Mouse (Mus musculus): ENCODE results near the gene Sgsm3.

The Sgsm3 gene

GRCm38 (mm10) chr15:80979611-80980010 is 2.0 kb downstream of the Sgsm3 start:
- DNase-seq (ENCODE audit: low read depth, low spot score): no peak

- DNase-seq (ENCODE audit: low read depth, low spot score): no peak
Measured at GRCm38 (mm10) chr15:80981176-80981575, 3.6 kb downstream of the Sgsm3 start.

GRCm38 (mm10) chr15:80983264-80983663 is 5.7 kb downstream of the Sgsm3 start:
- no peak for DNase-seq (ENCODE audit: low read depth, low spot score)

- DNase-seq (ENCODE audit: low read depth, low spot score): no peak
Measured at GRCm38 (mm10) chr15:80988331-80988730, 10.8 kb downstream of the Sgsm3 start.

GRCm38 (mm10) chr15:80989712-80990111 is 12.1 kb downstream of the Sgsm3 start:
- no peak for DNase-seq (ENCODE audit: low read depth, low spot score)

GRCm38 (mm10) chr15:80994959-80995358 is 17.4 kb downstream of the Sgsm3 start:
- no peak for DNase-seq (ENCODE audit: low read depth, low spot score)

GRCm38 (mm10) chr15:80996090-80996835 is 18.7 kb downstream of the Sgsm3 start:
- DNase-seq (ENCODE audit: low read depth, low spot score): no peak

GRCm38 (mm10) chr15:80997077-80997476 is 19.5 kb downstream of the Sgsm3 start:
- no peak for DNase-seq (ENCODE audit: low read depth, low spot score)

- DNase-seq (ENCODE audit: low read depth, low spot score): no peak
Measured at GRCm38 (mm10) chr15:81000419-81001138, 23.0 kb downstream of the Sgsm3 start.

- DNase-seq (ENCODE audit: low read depth, low spot score): no peak
Measured at GRCm38 (mm10) chr15:81006127-81006735, 28.7 kb downstream of the Sgsm3 start.

- DNase-seq (ENCODE audit: low read depth, low spot score): no peak
Measured at GRCm38 (mm10) chr15:81007339-81007738, 29.8 kb downstream of the Sgsm3 start.

GRCm38 (mm10) chr15:81007905-81008304 is 30.3 kb downstream of the Sgsm3 start:
- no peak for DNase-seq (ENCODE audit: low read depth, low spot score)

GRCm38 (mm10) chr15:81008689-81009123 is 31.1 kb downstream of the Sgsm3 start:
- peak; percentile 70 for DNase-seq (ENCODE audit: low read depth, low spot score)

- no peak for DNase-seq (ENCODE audit: low read depth, low spot score)
Measured at GRCm38 (mm10) chr15:81010114-81010513, 32.5 kb downstream of the Sgsm3 start.

- DNase-seq (ENCODE audit: low read depth, low spot score): no peak
Measured at GRCm38 (mm10) chr15:81011523-81011922, 34.0 kb downstream of the Sgsm3 start.

GRCm38 (mm10) chr15:81012359-81012758 is 34.8 kb downstream of the Sgsm3 start:
- DNase-seq (ENCODE audit: low read depth, low spot score): no peak

- no peak for DNase-seq (ENCODE audit: low read depth, low spot score)
Measured at GRCm38 (mm10) chr15:81013186-81013585, 35.6 kb downstream of the Sgsm3 start.

- DNase-seq (ENCODE audit: low read depth, low spot score): no peak
Measured at GRCm38 (mm10) chr15:81015068-81015744, 37.6 kb downstream of the Sgsm3 start.

- no peak for DNase-seq (ENCODE audit: low read depth, low spot score)
Measured at GRCm38 (mm10) chr15:81016488-81016887, 38.9 kb downstream of the Sgsm3 start.

GRCm38 (mm10) chr15:81017308-81017707 is 39.7 kb downstream of the Sgsm3 start:
- no peak for DNase-seq (ENCODE audit: low read depth, low spot score)

- DNase-seq (ENCODE audit: low read depth, low spot score): no peak
Measured at GRCm38 (mm10) chr15:81021377-81021776, 43.8 kb downstream of the Sgsm3 start.

- DNase-seq (ENCODE audit: low read depth, low spot score): no peak
Measured at GRCm38 (mm10) chr15:81022437-81022836, 44.9 kb downstream of the Sgsm3 start.

Data from ES-CJ7 (cell line).